Mouse (Mus musculus): ENCODE data around the gene Gm20716. TPM values are rescaled to one million over a fixed set of nuclear protein-coding genes. Genes with fewer than 3 reads are reported as not detected.

The Gm20716 gene
- polyA plus RNA-seq, 1 experiment from 2014 or later = 18.6 TPM

GRCm38 (mm10) chr2:168248856-168249245, 18.7 kb upstream of the Gm20716 start:
- no peaks in the 10 kb centered on the region for H3K36me3 ChIP-seq
- no peaks in the 10 kb centered on the region for H3K9me3 ChIP-seq
- no peak overlapping the region for H3K9ac ChIP-seq
- no peak for ATAC-seq (ENCODE audit: low FRiP score, low read depth)
- 31% methylated on average over 2 of the region's 2 CpGs for WGBS
- no peak overlapping the region for H3K4me3 ChIP-seq
- no peak overlapping the region for H3K27ac ChIP-seq
- no peaks in the 10 kb centered on the region for H3K4me1 ChIP-seq
- no peak overlapping the region for H3K4me2 ChIP-seq (replicated peaks)
- H3K27me3 ChIP-seq (replicated peaks) = 0 out of 2 replicates have a peak, but pooled peaks cover 5% of the 10 kb centered on the region

DNA sequence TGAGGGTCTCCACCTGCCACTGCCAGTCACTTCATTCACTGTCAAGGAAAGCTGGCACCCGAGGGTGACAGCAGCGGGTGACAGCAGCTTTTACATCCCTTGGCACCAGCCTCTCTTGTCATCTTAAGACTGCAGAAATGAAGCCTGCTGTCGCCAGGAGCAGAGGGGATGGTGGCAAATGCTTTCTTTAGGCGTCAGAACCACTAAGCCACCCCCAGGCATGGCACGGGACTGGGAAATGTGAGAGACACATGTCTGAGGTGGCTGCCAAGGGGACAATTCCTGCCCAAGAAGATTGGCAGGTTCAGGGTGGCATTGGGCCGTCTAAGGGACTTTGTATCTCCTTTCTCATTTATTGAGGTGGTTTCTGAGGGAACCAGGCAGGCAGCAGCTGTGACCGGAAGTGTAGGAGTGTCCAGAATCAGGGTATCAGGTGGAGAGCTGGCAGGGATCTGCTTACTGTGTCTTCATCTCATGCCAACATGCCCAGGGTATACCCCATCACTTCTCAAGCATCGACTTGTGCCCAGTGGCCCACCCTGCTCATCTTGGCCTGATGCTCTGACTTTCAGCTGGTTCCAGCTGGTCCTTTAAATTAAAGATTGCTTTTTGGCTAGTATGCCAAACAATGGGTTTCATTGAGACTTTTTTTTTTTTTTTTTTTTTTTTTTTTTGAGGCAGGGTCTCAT, 18.1 kb upstream of the Gm20716 start:
- Histone ChIP-seq H3K27me3 (replicated peaks) (0 out of 2 replicates have a peak, but pooled peaks cover 5% of the 10 kb centered on the region), H3K27ac (no peak overlapping the region), H3K4me2 (replicated peaks) (no peak overlapping the region), H3K36me3 (no peaks in the 10 kb centered on the region), H3K4me3 (no peak overlapping the region), H3K9ac (no peak overlapping the region), H3K9me3 (no peaks in the 10 kb centered on the region), H3K4me1 (no peaks in the 10 kb centered on the region)
- no peak for ATAC-seq (ENCODE audit: low FRiP score, low read depth)
- WGBS = 80% methylated on average over 8 of the region's 8 CpGs

DNA sequence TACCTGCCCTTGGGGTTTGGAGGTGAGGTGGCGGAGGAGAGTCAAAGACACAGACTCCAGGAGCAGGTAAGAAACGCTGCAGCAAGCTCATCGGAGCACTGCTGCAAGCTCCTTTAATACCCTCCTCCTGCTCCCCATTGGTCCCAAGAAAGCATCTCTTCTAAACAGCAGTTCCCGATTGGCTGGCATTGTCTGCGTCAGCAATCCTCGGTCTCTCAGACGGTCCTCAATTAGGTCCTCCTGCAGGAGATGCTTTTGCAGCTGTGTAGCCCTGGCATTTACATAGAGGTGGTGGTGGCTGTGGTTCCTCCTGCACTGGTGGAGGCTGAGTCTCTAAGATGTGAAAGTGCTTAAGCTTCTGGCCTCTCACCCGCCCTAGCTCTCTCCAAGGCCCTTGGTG, 15.4 kb upstream of the Gm20716 start:
- Histone ChIP-seq H3K4me1 (no peaks in the 10 kb centered on the region), H3K4me2 (replicated peaks) (no peak overlapping the region), H3K27ac (no peak overlapping the region), H3K36me3 (no peaks in the 10 kb centered on the region), H3K9me3 (no peaks in the 10 kb centered on the region), H3K4me3 (no peak overlapping the region), H3K9ac (no peak overlapping the region), H3K27me3 (replicated peaks) (no peaks in the 10 kb centered on the region)
- WGBS = 31% methylated on average over 8 of the region's 8 CpGs
- no peak for ATAC-seq (ENCODE audit: low FRiP score, low read depth)

DNA sequence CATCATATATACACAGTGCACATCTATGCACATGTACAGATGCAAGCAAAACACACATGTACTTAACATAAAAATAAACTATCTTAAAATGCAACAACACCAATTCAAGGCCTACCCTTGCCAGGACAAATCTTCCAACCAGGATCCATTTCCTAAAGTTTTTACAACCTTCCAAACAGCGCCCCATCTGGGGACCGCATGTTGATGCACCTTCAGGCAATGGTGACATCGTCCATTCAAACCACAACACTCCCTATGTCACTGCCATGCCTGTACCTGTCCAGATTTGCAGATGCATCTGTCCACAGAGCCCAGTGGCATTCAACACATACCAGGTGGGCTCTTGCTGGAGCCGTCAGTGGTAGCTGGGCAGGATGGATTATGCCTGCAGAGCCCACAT, 13.1 kb upstream of the Gm20716 start:
- H3K4me3 ChIP-seq = no peak overlapping the region
- H3K9me3 ChIP-seq = no peaks in the 10 kb centered on the region
- 74% methylated on average over 4 of the region's 4 CpGs for WGBS
- ATAC-seq (ENCODE audit: low FRiP score, low read depth) = no peak
- no peak overlapping the region for H3K4me2 ChIP-seq (replicated peaks)
- no peaks in the 10 kb centered on the region for H3K36me3 ChIP-seq
- no peaks in the 10 kb centered on the region for H3K4me1 ChIP-seq
- no peak overlapping the region for H3K27ac ChIP-seq
- no peak overlapping the region for H3K9ac ChIP-seq
- H3K27me3 ChIP-seq (replicated peaks) = no peaks in the 10 kb centered on the region

DNA sequence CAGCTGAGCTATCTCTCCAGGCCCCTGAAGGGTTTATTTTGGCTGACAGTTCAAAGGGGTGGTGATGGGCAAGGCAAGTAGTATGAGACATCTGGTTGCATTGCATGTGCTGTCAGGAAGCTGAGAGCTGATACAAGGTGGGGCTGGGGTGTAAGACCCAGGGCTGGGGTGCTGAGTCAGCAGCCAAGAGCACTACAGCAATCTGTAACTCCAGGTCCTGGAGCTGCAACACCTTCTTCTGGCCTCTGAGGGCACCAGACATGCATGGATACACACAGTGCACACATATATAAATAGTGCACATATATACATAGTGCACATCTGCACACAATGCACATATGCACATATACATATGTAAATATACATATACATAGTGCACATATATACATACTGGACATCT, 12.7 kb upstream of the Gm20716 start:
- H3K4me2 ChIP-seq (replicated peaks) = no peak overlapping the region
- no peak overlapping the region for H3K4me3 ChIP-seq
- H3K27me3 ChIP-seq (replicated peaks) = no peaks in the 10 kb centered on the region
- no peaks in the 10 kb centered on the region for H3K4me1 ChIP-seq
- no peak for ATAC-seq (ENCODE audit: low FRiP score, low read depth)
- H3K9me3 ChIP-seq = no peaks in the 10 kb centered on the region
- H3K36me3 ChIP-seq = no peaks in the 10 kb centered on the region
- H3K9ac ChIP-seq = no peak overlapping the region
- H3K27ac ChIP-seq = no peak overlapping the region

- H3K27me3 ChIP-seq (replicated peaks) = no peaks in the 10 kb centered on the region
- H3K9me3 ChIP-seq = no peaks in the 10 kb centered on the region
- H3K4me3 ChIP-seq = no peak overlapping the region
- no peak overlapping the region for H3K27ac ChIP-seq
- 92% methylated on average over 4 of the region's 4 CpGs for WGBS
- no peaks in the 10 kb centered on the region for H3K4me1 ChIP-seq
- H3K36me3 ChIP-seq = peaks cover 10% of the 10 kb centered on the region
- no peak for ATAC-seq (ENCODE audit: low FRiP score, low read depth)
- H3K4me2 ChIP-seq (replicated peaks) = no peak overlapping the region
- no peak overlapping the region for H3K9ac ChIP-seq
Observed at GRCm38 (mm10) chr2:168238335-168238734, 8.2 kb upstream of the Gm20716 start.

GRCm38 (mm10) chr2:168233286-168233685, 3.1 kb upstream of the Gm20716 start:
- no peak overlapping the region for H3K4me2 ChIP-seq (replicated peaks)
- H3K9ac ChIP-seq = no peak overlapping the region
- no peaks in the 10 kb centered on the region for H3K9me3 ChIP-seq
- ATAC-seq (ENCODE audit: low FRiP score, low read depth) = no peak
- H3K4me1 ChIP-seq = peaks cover 24% of the 10 kb centered on the region
- H3K4me3 ChIP-seq = no peak overlapping the region
- H3K36me3 ChIP-seq = peaks cover 10% of the 10 kb centered on the region
- no peaks in the 10 kb centered on the region for H3K27me3 ChIP-seq (replicated peaks)
- H3K27ac ChIP-seq = no peak overlapping the region
- WGBS = 90% methylated on average over 5 of the region's 5 CpGs

DNA sequence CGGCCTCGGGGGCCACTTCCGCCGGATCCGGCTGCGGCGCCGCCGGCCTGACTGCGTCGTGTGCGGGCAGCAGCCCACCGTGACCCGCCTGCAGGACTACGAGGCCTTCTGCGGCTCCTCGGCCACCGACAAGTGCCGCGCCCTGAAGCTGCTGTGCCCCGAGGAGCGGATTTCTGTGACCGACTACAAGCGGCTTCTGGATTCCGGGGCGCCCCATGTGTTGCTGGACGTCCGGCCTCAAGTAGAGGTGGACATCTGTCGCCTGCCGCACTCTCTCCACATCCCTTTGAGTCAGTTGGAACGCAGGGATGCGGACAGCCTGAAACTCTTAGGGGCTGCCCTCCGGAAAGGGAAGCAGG, 1.3 kb upstream of the Gm20716 start:
- Histone ChIP-seq H3K36me3 (peaks cover 13% of the 10 kb centered on the region), H3K4me1 (peaks cover 27% of the 10 kb centered on the region), H3K27ac (no peak overlapping the region), H3K9me3 (no peaks in the 10 kb centered on the region), H3K27me3 (replicated peaks) (no peaks in the 10 kb centered on the region), H3K4me2 (replicated peaks) (peak overlapping the region; percentile 100), H3K9ac (peak overlapping the region; percentile 96), H3K4me3 (peak overlapping the region; percentile 100)
- 68% methylated on average over 33 of the region's 33 CpGs for WGBS
- ATAC-seq (ENCODE audit: low FRiP score, low read depth) = no peak

GRCm38 (mm10) chr2:168230773-168231470, 758 bp upstream of the Gm20716 start:
- H3K27me3 ChIP-seq (replicated peaks) = no peaks in the 10 kb centered on the region
- H3K4me3 ChIP-seq = peak overlapping the region; percentile 100
- peak; percentile 67 for ATAC-seq (ENCODE audit: low FRiP score, low read depth)
- peaks cover 27% of the 10 kb centered on the region for H3K4me1 ChIP-seq
- H3K9me3 ChIP-seq = no peaks in the 10 kb centered on the region
- peak overlapping the region; percentile 65; the same call in 1 of the 2 replicates for H3K27ac ChIP-seq
- 4% methylated on average over 105 of the region's 105 CpGs for WGBS
- H3K9ac ChIP-seq = peak overlapping the region; percentile 96
- H3K36me3 ChIP-seq = peaks cover 18% of the 10 kb centered on the region
- peak overlapping the region; percentile 100 for H3K4me2 ChIP-seq (replicated peaks)

GRCm38 (mm10) chr2:168229116-168230025, 793 bp downstream of the Gm20716 start:
- H3K27me3 ChIP-seq (replicated peaks) = no peaks in the 10 kb centered on the region
- WGBS = 20% methylated on average over 41 of the region's 41 CpGs
- peak; percentile 51; the same call in 1 of the 2 replicates for ATAC-seq (ENCODE audit: low FRiP score, low read depth)

DNA sequence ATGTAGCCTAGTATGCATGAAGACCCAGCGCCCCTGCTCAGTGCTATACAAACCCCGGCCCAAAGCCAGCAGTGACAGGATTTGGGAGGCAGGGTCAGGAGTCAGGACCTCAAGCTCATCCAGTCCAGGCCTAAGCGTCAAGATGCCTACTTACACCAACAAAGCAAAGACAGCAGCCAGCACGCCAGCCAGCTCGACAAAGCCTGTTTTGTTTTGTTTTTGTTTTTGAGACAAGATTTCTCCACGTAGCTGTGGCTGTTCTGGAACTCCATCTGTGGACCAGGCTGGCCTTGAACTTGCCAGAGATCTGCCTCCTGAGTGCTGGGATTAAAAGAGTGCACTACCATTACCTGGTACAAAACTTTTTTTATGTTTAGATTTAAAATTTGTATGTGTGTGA, 6.8 kb downstream of the Gm20716 start:
- Histone ChIP-seq H3K4me2 (replicated peaks) (no peak overlapping the region), H3K27me3 (replicated peaks) (no peaks in the 10 kb centered on the region), H3K9ac (no peak overlapping the region), H3K36me3 (peaks cover 72% of the 10 kb centered on the region), H3K9me3 (no peaks in the 10 kb centered on the region), H3K4me3 (no peak overlapping the region), H3K27ac (no peak overlapping the region), H3K4me1 (0 out of 2 replicates have a peak, but pooled peaks cover 3% of the 10 kb centered on the region)
- ATAC-seq (ENCODE audit: low FRiP score, low read depth) = no peak
- WGBS = 91% methylated on average over 6 of the region's 6 CpGs

More at GRCm38 (mm10) chr2:168229116-168230025, 793 bp downstream of the Gm20716 start:
- Histone ChIP-seq H3K4me3 (peak overlapping the region; percentile 100), H3K9ac (peak overlapping the region; percentile 96), H3K36me3 (peaks cover 33% of the 10 kb centered on the region), H3K4me2 (replicated peaks) (peak overlapping the region; percentile 100), H3K27ac (no peak overlapping the region), H3K4me1 (peaks cover 27% of the 10 kb centered on the region), H3K9me3 (no peaks in the 10 kb centered on the region)

GRCm38 (mm10) chr2:168213788-168214397, 16.3 kb downstream of the Gm20716 start:
- no peak overlapping the region for H3K4me3 ChIP-seq
- no peak for ATAC-seq (ENCODE audit: low FRiP score, low read depth)
- no peaks in the 10 kb centered on the region for H3K4me1 ChIP-seq
- H3K36me3 ChIP-seq = peaks cover 79% of the 10 kb centered on the region
- H3K9me3 ChIP-seq = no peaks in the 10 kb centered on the region
- H3K27me3 ChIP-seq (replicated peaks) = no peaks in the 10 kb centered on the region
- WGBS = 41% methylated on average over 5 of the region's 5 CpGs
- H3K4me2 ChIP-seq (replicated peaks) = no peak overlapping the region
- no peak overlapping the region for H3K9ac ChIP-seq
- no peak overlapping the region for H3K27ac ChIP-seq

Measured in neural tube, embryonic 12.5 days (tissue).